Mouse (Mus musculus) stomach, postnatal 0 days (tissue): ENCODE results near the gene Ypel1.

ENCODE experiments used
- CTCF ChIP-seq: IDR thresholded peaks from 2 replicates; pipeline ENCODE4 v1.5.1; 2016; ENCODE audit warnings: antibody characterized with exemption, low read depth, mild to moderate bottlenecking, moderate library complexity
- EP300 ChIP-seq: optimal IDR thresholded peaks from 2 replicates; pipeline ENCODE3; 2016; ENCODE audit warnings: antibody characterized with exemption

GRCm38 (mm10) chr16:17040716-17041115, 28.8 kb upstream of the Ypel1 start:
- TF ChIP-seq EP300: no peak
- TF ChIP-seq CTCF: no peak
